ENCODE assay signal across 8 mouse cellular contexts in the genomic region with DNA sequence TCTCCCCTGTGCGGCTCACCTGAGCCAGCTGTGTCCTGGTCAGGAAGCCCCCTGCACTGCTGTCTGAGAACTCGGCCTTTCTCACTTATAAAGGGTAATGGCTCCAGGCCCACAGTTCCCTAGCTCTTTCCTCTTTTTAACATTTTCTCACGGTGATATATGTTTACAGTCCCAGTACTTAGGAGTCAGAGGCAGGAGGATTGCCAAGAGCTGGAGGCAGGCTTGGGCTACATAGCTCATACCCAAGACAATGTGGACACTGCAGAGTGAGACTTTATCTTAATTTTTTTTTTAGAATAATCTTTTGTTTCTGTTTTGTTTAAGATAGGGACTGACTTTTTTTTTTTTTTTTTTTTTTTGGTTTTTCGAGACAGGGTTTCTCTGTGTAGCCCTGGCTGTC. TPM values are rescaled to one million over a fixed set of nuclear protein-coding genes. Genes with fewer than 3 reads are reported as not detected.
DNase-seq lines count a peak whose midpoint lies in the region; ATAC-seq and TF ChIP-seq lines count a peak whose summit lies in the region.
"Had no signal": no experiment of that assay in that cellular context is flagged by ENCODE, and none has a peak within 500 bp of the region (broad histone marks: within the 10 kb centered on the region; RNA-seq: fewer than 3 reads in every experiment).

No protein-coding gene starts in this region.

- H3K4me2 ChIP-seq in forebrain, postnatal 0 days (ENCODE audit: low read depth) = no peak overlapping the region
- no peak overlapping the region; the same call in 1 of the 2 replicates for H3K4me2 ChIP-seq in liver, embryonic 11.5 days

- WGBS in forebrain, postnatal 0 days = 31% methylated on average over 3 of the region's 4 CpGs
- WGBS in liver, embryonic 11.5 days = 59% methylated on average over 3 of the region's 4 CpGs

- ATAC-seq in forebrain, postnatal 0 days = no peak
- no peak for ATAC-seq in liver, embryonic 11.5 days (replicated peaks; ENCODE audit: low FRiP score)

- H3K4me1 ChIP-seq in testis, adult 2 months (ENCODE audit: control insufficient read depth, insufficient read depth, low read length) = peaks cover 32% of the 10 kb centered on the region
- no peaks in the 10 kb centered on the region for H3K4me1 ChIP-seq in forebrain, postnatal 0 days (ENCODE audit: insufficient read depth)
- H3K4me1 ChIP-seq in liver, embryonic 11.5 days (replicated peaks; ENCODE audit: control insufficient read depth, insufficient read depth, low read length) = peaks cover 59% of the 10 kb centered on the region

- intact Hi-C loops in gastrocnemius, postnatal 36 days (cut with DNase I) = no loop called here

- H3K9me3 ChIP-seq in forebrain, postnatal 0 days (ENCODE audit: low read length) = no peaks in the 10 kb centered on the region
- H3K9me3 ChIP-seq in liver, embryonic 11.5 days (ENCODE audit: control insufficient read depth, low read length) = no peaks in the 10 kb centered on the region

- H3K9ac ChIP-seq in forebrain, postnatal 0 days = no peak overlapping the region
- H3K9ac ChIP-seq in liver, embryonic 11.5 days (ENCODE audit: low read depth, low read length) = peak overlapping the region; percentile 50; the same call in 1 of the 2 replicates

- no peak for TF ChIP-seq POLR2A in testis, adult 2 months (IDR thresholded peaks at IDR 0.05; ENCODE audit: control insufficient read depth, low read depth, low read length)

- TF ChIP-seq CTCF in testis, adult 2 months (IDR thresholded peaks at IDR 0.05; ENCODE audit: control insufficient read depth, insufficient read depth, insufficient replicate concordance, low read depth, low read length) = no peak
- no peak for TF ChIP-seq CTCF in forebrain, postnatal 0 days (IDR thresholded peaks at IDR 0.05; ENCODE audit: low read depth)

- H3K27me3 ChIP-seq in testis, adult 2 months (ENCODE audit: control insufficient read depth, insufficient read depth, low read length) = no peaks in the 10 kb centered on the region
- peaks cover 17% of the 10 kb centered on the region; the same call in 1 of the 2 replicates for H3K27me3 ChIP-seq in forebrain, postnatal 0 days (ENCODE audit: insufficient read depth, low read length)
- H3K27me3 ChIP-seq in liver, embryonic 11.5 days (replicated peaks; ENCODE audit: control insufficient read depth, insufficient read depth, low read length) = peaks cover 13% of the 10 kb centered on the region

- DNase-seq in testis, postnatal 10 days (ENCODE audit: low spot score) = no peak
- DNase-seq in forebrain, postnatal 0 days = no peak
- no peak for DNase-seq in liver, embryonic 11.5 days (ENCODE audit: low spot score)
- no peak for DNase-seq in cerebellum, adult 9-11 months
- DNase-seq in right cerebral cortex, postnatal 36 days (ENCODE audit: low spot score in 2 of 2) = no peak
- DNase-seq in gastrocnemius, postnatal 36 days = no peak
- DNase-seq: adrenal gland, postnatal 36 days had no signal

- H3K36me3 ChIP-seq in testis, adult 2 months (ENCODE audit: control insufficient read depth, insufficient read depth, low read length) = no peaks in the 10 kb centered on the region
- H3K36me3 ChIP-seq in forebrain, postnatal 0 days (ENCODE audit: insufficient read depth) = no peaks in the 10 kb centered on the region
- no peaks in the 10 kb centered on the region for H3K36me3 ChIP-seq in liver, embryonic 11.5 days (ENCODE audit: control insufficient read depth, insufficient read depth, low read length)

- H3K27ac ChIP-seq in testis, adult 2 months (ENCODE audit: control insufficient read depth, insufficient read depth, low read depth, low read length) = peak overlapping the region; percentile 81
- H3K27ac ChIP-seq in forebrain, postnatal 0 days (ENCODE audit: low read depth, low read length) = peak overlapping the region; percentile 69
- H3K27ac ChIP-seq in liver, embryonic 11.5 days (ENCODE audit: low read depth, low read length) = peak overlapping the region; percentile 72

- H3K4me3 ChIP-seq in testis, adult 2 months (ENCODE audit: control insufficient read depth, low read depth, low read length) = no peak overlapping the region
- no peak overlapping the region for H3K4me3 ChIP-seq in forebrain, postnatal 0 days (ENCODE audit: low read depth, low read length)
- H3K4me3 ChIP-seq in liver, embryonic 11.5 days (ENCODE audit: low read depth, low read length) = no peak overlapping the region

RNA-seq across cellular contexts. Expression of gene Wbp2, which starts 15.7 kb away (rescaled TPM):
- polyA plus RNA-seq in testis, adult 2 months (2012; rRNA removed) = 253 and 269 TPM in 2 replicates
- total RNA-seq in forebrain, postnatal 0 days (2014; rRNA removed) = 94.7 and 130 TPM in 2 replicates
- 281 and 287 TPM in 2 replicates for polyA plus RNA-seq in forebrain, postnatal 0 days (2015; fragmentation: Nextera tagmentation; extraction: Ambion mirVana)
- polyA plus RNA-seq in liver, embryonic 11.5 days (2014; fragmentation: Nextera tagmentation; extraction: Ambion mirVana) = 98.8 and 105 TPM in 2 replicates
- total RNA-seq in gastrocnemius, postnatal 36 days (2021) = 10 to 100 TPM; 70.1 to 71.0 TPM

RNA-seq across cellular contexts. Expression of gene Trim47, which starts 24.5 kb away (rescaled TPM):
- 6.6 and 8.3 TPM in 2 replicates for polyA plus RNA-seq in testis, adult 2 months (2012; rRNA removed)
- 10.5 and 13.0 TPM in 2 replicates for total RNA-seq in forebrain, postnatal 0 days (2014; rRNA removed)
- polyA plus RNA-seq in forebrain, postnatal 0 days (2015; fragmentation: Nextera tagmentation; extraction: Ambion mirVana) = 6.6 and 7.8 TPM in 2 replicates
- 6.3 and 6.6 TPM in 2 replicates for polyA plus RNA-seq in liver, embryonic 11.5 days (2014; fragmentation: Nextera tagmentation; extraction: Ambion mirVana)
- total RNA-seq in gastrocnemius, postnatal 36 days (2021) = 1 to 10 TPM; 9.1 to 9.3 TPM

RNA-seq across cellular contexts. Expression of gene Unc13d, which starts 24.7 kb away (rescaled TPM):
- polyA plus RNA-seq in testis, adult 2 months (2012; rRNA removed) = 3.4 and 3.8 TPM in 2 replicates
- total RNA-seq in forebrain, postnatal 0 days (2014; rRNA removed) = 0.46 and 0.86 TPM in 2 replicates
- polyA plus RNA-seq in forebrain, postnatal 0 days (2015; fragmentation: Nextera tagmentation; extraction: Ambion mirVana) = 0.29 and 0.58 TPM in 2 replicates
- 44.8 and 45.3 TPM in 2 replicates for polyA plus RNA-seq in liver, embryonic 11.5 days (2014; fragmentation: Nextera tagmentation; extraction: Ambion mirVana)
- under 1 TPM; 0.30 to 0.48 TPM for total RNA-seq in gastrocnemius, postnatal 36 days (2021)

RNA-seq across cellular contexts. Expression of gene Trim65, which starts 28.5 kb away (rescaled TPM):
- polyA plus RNA-seq in testis, adult 2 months (2012; rRNA removed) = 0.57 and 0.63 TPM in 2 replicates
- total RNA-seq in forebrain, postnatal 0 days (2014; rRNA removed) = 4.2 and 5.0 TPM in 2 replicates
- 1.2 and 1.9 TPM in 2 replicates for polyA plus RNA-seq in forebrain, postnatal 0 days (2015; fragmentation: Nextera tagmentation; extraction: Ambion mirVana)
- polyA plus RNA-seq in liver, embryonic 11.5 days (2014; fragmentation: Nextera tagmentation; extraction: Ambion mirVana) = 3.1 and 3.5 TPM in 2 replicates
- total RNA-seq in gastrocnemius, postnatal 36 days (2021) = 1 to 10 TPM; 4.1 to 4.8 TPM

RNA-seq across cellular contexts. Expression of gene Mrpl38, which starts 36.2 kb away (rescaled TPM):
- 51.3 and 54.5 TPM in 2 replicates for polyA plus RNA-seq in testis, adult 2 months (2012; rRNA removed)
- 56.7 and 67.8 TPM in 2 replicates for total RNA-seq in forebrain, postnatal 0 days (2014; rRNA removed)
- 60.7 and 63.6 TPM in 2 replicates for polyA plus RNA-seq in forebrain, postnatal 0 days (2015; fragmentation: Nextera tagmentation; extraction: Ambion mirVana)
- polyA plus RNA-seq in liver, embryonic 11.5 days (2014; fragmentation: Nextera tagmentation; extraction: Ambion mirVana) = 121 and 126 TPM in 2 replicates
- 10 to 100 TPM; 49.4 to 49.9 TPM for total RNA-seq in gastrocnemius, postnatal 36 days (2021)
